Mouse (Mus musculus): ENCODE results near the gene Ptchd1.

GRCm38 (mm10) chrX:155594685-155595084 lies 28.9 kb downstream of the Ptchd1 start:
- no peak for TF ChIP-seq CTCF (IDR thresholded peaks at IDR 0.05; ENCODE audit: control insufficient read depth, insufficient read depth, insufficient read length)
- no peak for TF ChIP-seq CEBPB (IDR thresholded peaks at IDR 0.05; ENCODE audit: low read depth)
- no peak for TF ChIP-seq USF1 (IDR thresholded peaks at IDR 0.05; ENCODE audit: low read depth)
- no peak for TF ChIP-seq MYOG (IDR thresholded peaks at IDR 0.05; ENCODE audit: control insufficient read depth, extremely low read depth, insufficient read length)
- no peak for TF ChIP-seq MAX (IDR thresholded peaks at IDR 0.05)
- TF ChIP-seq MYOD1 (IDR thresholded peaks at IDR 0.05; ENCODE audit: control insufficient read depth, insufficient read length, low read depth): no peak
- TF ChIP-seq FOSL1 (IDR thresholded peaks at IDR 0.05; ENCODE audit: insufficient read depth, low read length, poor library complexity, severe bottlenecking): no peak

All from C2C12 (cell line).